Mouse (Mus musculus): ENCODE data around the gene Flot1.
"Not testable (repeated sequence)": the region's sequence is repeated elsewhere in the genome, so short reads cannot be mapped to it uniquely, and the experiment has no call there.

The Flot1 gene

GRCm38 (mm10) chr17:35836991-35837422 is 14.0 kb downstream of the Flot1 start:
- peak; percentile 77 to 78 for DNase-seq

- DNase-seq, result peak; percentile 57 to 59
Measured at GRCm38 (mm10) chr17:35837487-35837886, 14.5 kb downstream of the Flot1 start.

GRCm38 (mm10) chr17:35838122-35838544 is 15.1 kb downstream of the Flot1 start, which contains the start of gene Tubb5:
Gene Tubb5, minus strand, starts transcription at chr17:35838306.
- DNase-seq, result peak; percentile 97 to 98

GRCm38 (mm10) chr17:35838570-35838969 is 15.5 kb downstream of the Flot1 start:
- DNase-seq, result no peak

- not testable (repeated sequence) for DNase-seq
Measured at GRCm38 (mm10) chr17:35839002-35839401, 16.0 kb downstream of the Flot1 start.

- peak in 1 of 2 experiments; percentile 36 for DNase-seq
Measured at GRCm38 (mm10) chr17:35840561-35840960, 17.5 kb downstream of the Flot1 start.

- peak; percentile 99 to 100 for DNase-seq
Measured at GRCm38 (mm10) chr17:35841076-35841950, 18.3 kb downstream of the Flot1 start, which contains the start of gene Mdc1. Gene Mdc1, plus strand, starts transcription at chr17:35841515.

GRCm38 (mm10) chr17:35842006-35842405 is 19.0 kb downstream of the Flot1 start:
- DNase-seq, result no peak

GRCm38 (mm10) chr17:35843514-35843913 is 20.5 kb downstream of the Flot1 start:
- no peak for DNase-seq

- DNase-seq, result no peak
Measured at GRCm38 (mm10) chr17:35848112-35848511, 25.1 kb downstream of the Flot1 start.

- DNase-seq, result no peak
Measured at GRCm38 (mm10) chr17:35850974-35851373, 27.9 kb downstream of the Flot1 start.

- DNase-seq, result no peak
Measured at GRCm38 (mm10) chr17:35859371-35859770, 36.3 kb downstream of the Flot1 start.

- no peak for DNase-seq
Measured at GRCm38 (mm10) chr17:35859835-35860234, 36.8 kb downstream of the Flot1 start.

GRCm38 (mm10) chr17:35860831-35861197 is 37.8 kb downstream of the Flot1 start:
- no peak for DNase-seq

GRCm38 (mm10) chr17:35861198-35861857 is 38.3 kb downstream of the Flot1 start, which contains the start of gene Nrm:
Gene Nrm, plus strand, starts transcription at chr17:35861318.
- DNase-seq, result peak; percentile 91 to 94

GRCm38 (mm10) chr17:35864832-35865353 is 41.9 kb downstream of the Flot1 start:
- DNase-seq, result no peak

GRCm38 (mm10) chr17:35865481-35866280 is 42.7 kb downstream of the Flot1 start, which contains the start of gene Ppp1r18:
Gene Ppp1r18, plus strand, starts transcription at chr17:35865593.
- peak; percentile 42 to 44 for DNase-seq

- peak in 1 of 2 experiments; percentile 54 for DNase-seq
Measured at GRCm38 (mm10) chr17:35866281-35866831, 43.3 kb downstream of the Flot1 start.

- DNase-seq, result peak; percentile 40 to 47
Measured at GRCm38 (mm10) chr17:35866911-35867890, 44.2 kb downstream of the Flot1 start.

- no peak for DNase-seq
Measured at GRCm38 (mm10) chr17:35868165-35868820, 45.3 kb downstream of the Flot1 start.

Data from cerebellum, adult 18-20 months (tissue).